Mouse (Mus musculus) right cerebral cortex, postnatal 25 days (tissue): ENCODE measurements around the gene Creb5.

Experiments
- DNase-seq: peaks from one replicate; pipeline ENCODE4 v3.0.0; 2022

Gene Creb5

GRCm38 (mm10) chr6:53653706-53654360, 366.8 kb downstream of the Creb5 start:
- no peak for DNase-seq

- DNase-seq: no peak
Measured at GRCm38 (mm10) chr6:53654361-53654824, 367.3 kb downstream of the Creb5 start.

DNA sequence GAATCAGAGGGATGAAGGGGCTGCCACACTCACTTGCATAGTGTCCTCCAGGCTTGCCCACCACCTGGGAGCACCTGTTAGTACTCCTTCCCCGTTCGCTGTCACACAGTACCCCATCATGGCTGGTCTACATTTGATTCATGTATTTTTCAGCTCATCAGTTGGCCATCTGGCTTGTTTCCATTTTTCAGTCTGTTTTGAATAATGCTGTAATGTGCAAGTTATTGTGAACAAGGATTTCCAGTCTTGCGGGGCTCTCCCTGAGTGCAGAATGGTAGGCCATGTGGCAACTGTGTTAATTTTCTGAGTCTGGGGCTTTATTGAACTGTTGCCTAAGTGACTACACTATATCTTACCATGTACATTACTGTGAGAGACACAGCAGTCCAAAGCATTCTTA, 369.4 kb downstream of the Creb5 start:
- DNase-seq: no peak

- no peak for DNase-seq
Measured at GRCm38 (mm10) chr6:53657483-53657882, 370.4 kb downstream of the Creb5 start.

- DNase-seq: no peak
Measured at GRCm38 (mm10) chr6:53662858-53663833, 376.1 kb downstream of the Creb5 start.

DNA sequence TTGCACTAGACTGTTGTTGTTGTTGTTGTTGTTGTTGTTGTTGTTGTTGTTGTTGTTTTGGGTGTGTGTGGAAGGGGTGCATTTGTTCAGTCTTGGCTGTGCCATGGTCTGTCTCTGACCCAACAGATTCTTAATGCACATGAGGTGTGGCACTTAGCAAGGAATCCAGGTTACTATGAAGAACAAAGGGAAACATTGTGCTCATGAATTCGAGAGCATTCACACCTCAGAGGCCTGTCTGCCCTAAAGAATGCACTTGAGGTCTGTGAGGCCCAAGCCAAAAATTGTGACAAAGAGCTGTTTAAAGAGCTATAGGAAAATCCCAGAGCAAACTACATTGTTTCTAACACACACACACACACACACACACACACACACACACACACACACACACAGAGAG, 377.7 kb downstream of the Creb5 start:
- no peak for DNase-seq

DNA sequence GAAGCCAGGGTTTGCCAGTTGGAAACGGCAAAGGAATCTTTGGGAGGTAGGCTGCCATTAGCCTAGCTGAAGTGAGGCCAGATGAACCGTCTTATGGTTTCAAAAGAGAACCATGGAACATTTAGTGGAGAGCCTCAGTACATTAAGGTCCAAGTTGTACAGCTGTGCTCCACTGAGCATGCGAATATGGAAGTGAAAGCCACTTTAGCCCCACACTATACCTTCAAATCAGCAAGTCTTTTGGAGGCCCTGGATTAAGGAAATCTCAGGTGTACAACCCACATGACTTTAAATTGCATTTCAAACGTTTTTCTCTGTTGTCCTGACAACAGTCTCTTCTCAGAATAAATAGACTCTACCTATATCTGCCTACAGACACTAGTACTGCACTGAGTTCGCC, 379.4 kb downstream of the Creb5 start:
- DNase-seq: no peak

DNA sequence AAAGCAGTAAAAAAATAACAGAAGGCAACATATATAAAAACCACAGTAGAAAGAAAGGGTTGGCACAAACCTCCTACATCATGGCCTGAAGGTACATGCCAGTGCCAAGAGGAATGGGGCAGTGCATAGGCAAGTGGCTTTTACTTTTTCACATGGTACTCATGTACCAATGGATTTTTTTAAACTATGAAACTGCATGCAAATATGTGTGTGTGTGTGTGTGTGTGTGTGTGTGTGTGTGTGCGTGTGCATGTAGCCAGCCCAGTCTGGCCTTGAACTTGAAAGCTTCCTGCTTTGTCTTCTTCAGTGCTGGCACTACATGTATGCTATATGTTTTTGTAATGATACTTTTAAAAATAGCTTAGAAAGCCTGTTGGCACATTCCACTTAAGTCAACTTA, 391.2 kb downstream of the Creb5 start:
- no peak for DNase-seq

GRCm38 (mm10) chr6:53680046-53680445, 393.0 kb downstream of the Creb5 start:
- DNase-seq: no peak

GRCm38 (mm10) chr6:53684416-53684815, 397.3 kb downstream of the Creb5 start:
- no peak for DNase-seq

DNA sequence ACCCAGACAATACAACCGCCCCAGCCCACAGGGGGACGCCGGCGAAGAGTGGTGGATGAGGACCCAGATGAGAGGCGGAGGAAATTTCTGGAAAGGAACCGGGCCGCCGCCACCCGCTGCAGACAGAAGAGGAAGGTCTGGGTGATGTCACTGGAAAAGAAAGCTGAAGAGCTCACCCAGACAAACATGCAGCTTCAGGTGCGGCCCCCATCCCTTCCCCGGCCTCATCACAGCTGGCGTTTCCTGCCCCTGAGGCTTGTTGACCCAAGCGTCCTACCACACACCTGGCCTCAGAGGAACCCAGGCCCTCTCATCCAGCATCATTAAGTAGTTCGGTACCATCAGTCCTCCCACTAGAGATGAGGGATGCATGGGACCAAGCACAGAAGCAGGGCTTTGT, 398.3 kb downstream of the Creb5 start:
- no peak for DNase-seq

DNA sequence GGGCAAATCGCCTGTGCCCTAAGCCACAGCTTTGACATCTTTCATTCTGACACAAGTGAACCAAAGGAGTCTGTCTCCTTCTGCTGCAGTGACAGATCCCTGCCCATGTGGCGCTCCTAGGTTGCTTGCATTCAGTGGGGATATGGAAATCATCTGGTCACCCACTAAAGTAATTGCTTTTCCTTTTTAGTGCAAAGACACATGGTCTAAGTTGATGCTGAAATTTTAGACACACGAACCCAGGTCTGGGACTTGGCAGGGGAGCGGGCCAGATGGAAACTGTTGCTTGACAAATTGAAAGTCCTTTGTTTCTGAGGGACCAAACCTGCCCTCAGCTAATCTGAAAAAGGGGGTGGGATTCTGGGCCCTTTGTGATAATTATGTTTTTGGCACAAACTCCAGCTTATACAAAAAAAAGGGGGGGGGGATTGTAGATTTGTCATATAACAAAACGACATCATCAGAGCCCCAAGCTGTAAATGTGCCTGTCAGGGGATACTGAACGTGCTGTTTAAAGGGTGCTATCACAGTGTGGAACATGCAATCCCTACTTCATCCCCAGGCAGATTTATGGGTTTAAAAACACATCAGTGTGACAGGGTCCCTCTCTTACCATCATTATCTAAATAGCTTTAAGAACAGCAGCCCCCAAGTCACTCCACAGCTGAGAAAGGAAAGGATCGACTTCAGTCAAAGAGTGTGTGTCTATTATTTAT, 401.9 kb downstream of the Creb5 start:
- DNase-seq: no peak

- DNase-seq: no peak
Measured at GRCm38 (mm10) chr6:53691006-53691405, 403.9 kb downstream of the Creb5 start.

GRCm38 (mm10) chr6:53695216-53695615, 408.1 kb downstream of the Creb5 start:
- DNase-seq: no peak

GRCm38 (mm10) chr6:53696471-53696870, 409.4 kb downstream of the Creb5 start:
- DNase-seq: no peak

DNA sequence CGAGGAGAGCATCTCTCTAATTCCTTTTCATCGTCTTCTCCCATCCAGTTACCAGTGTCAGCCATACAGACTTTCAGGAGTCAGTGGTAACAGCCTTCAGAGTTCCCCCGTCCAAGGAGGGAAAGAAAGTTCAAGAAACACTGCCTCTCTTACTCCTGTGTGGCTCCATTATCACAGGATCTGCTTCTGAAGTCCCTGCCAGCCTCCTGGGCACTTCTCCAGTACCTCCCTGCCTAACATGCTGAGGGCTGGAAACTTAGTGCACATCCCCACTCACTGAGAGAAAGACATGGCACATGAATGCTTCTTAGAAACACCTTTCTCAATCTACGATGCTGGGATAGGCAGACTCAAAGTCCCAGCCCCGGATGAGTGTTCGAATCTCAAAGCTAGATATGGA, 409.9 kb downstream of the Creb5 start:
- DNase-seq: no peak

DNA sequence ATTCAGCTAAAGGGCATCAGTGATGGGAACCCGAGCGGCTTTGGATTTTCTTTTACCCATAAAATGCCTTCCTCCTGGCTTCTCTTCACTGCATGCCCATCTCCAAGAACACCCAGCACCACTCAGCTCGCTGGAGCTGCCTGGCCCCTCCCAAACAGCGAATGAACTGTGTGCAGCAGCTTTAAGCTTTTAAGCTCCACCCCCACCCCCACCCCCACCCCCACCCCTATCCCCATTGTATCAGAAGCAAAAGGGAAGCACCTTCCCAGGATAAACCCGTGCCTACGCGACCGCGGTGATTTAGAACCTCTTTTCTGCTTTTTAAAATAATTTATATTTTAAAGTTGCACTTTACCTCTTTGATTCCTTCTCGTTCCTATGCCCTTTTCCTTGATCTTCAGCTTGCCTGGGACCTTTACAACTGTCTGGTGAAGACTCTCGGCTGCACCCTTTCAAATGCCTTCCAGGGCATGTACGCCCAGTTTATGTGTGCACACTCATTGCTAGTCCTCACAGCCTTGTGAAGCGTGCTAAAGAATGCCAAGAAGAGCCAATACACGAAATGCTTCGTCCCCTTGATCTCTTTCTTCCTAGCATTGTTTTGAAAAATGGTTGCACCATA, 411.2 kb downstream of the Creb5 start:
- no peak for DNase-seq

DNA sequence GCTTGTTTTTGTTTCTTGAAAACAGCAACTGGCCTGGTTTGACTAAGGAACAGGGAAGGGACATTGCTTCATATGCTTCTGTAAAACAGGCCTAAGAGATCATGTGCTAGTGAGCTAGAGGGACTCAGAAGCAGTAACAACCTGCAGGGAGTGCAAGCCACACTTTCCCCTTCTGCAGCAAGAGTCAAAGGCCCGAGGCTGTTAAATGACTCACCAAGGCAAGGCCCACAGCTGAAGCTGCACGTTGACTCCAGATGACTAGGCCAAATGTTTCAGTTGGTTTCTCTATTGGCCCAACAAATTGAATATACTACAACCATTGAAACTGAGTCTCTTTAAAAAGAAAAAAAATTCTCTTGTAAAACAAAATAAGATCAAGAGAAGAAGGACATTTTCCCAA, 417.4 kb downstream of the Creb5 start:
- DNase-seq: no peak

- DNase-seq: no peak
Measured at GRCm38 (mm10) chr6:53706604-53707330, 419.7 kb downstream of the Creb5 start.

- DNase-seq: no peak
Measured at GRCm38 (mm10) chr6:53707795-53708194, 420.7 kb downstream of the Creb5 start.

- DNase-seq: no peak
Measured at GRCm38 (mm10) chr6:53709694-53710442, 422.8 kb downstream of the Creb5 start.
